Mouse (Mus musculus): Measurements from ENCODE around the gene Cage1.

DNA sequence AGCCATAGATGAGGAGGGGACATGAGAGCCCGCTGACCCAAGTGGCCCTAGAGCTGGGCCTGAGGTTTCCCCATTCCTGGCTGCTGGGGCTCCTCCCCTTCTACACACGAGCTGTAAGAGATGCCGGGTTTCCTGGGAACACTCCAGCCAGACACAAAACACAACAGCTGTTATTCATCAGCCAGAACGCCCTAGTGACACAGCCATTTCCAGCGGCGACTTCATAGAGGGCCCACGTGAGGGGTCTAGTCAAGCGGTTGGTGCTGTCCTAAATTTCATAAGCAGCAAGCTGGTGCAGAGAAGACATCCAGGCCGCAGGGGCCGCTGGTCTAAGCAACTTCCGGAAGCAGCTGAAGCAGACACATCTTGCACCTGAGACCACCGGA, 69.8 kb downstream of the Cage1 start:
- TF ChIP-seq CTCF (IDR thresholded peaks at IDR 0.05) (no peak), EP300 (IDR thresholded peaks at IDR 0.05) (no peak)
